Mouse (Mus musculus) lung, adult 2 months (tissue): ENCODE measurements around the gene Sun1.

ENCODE experiments used
- CTCF ChIP-seq: fragments of 200-500 bp; IDR thresholded peaks from 2 replicates; pipeline ENCODE4 v1.5.1; 2011; ENCODE audit warnings: mild to moderate bottlenecking, low read length, control low read depth; ENCODE audit not compliant: insufficient read depth
- POLR2A ChIP-seq: fragments of 200-500 bp; IDR thresholded peaks from 2 replicates; pipeline ENCODE4 v1.6.1; 2011; ENCODE audit warnings: low read depth, mild to moderate bottlenecking, control low read depth, low read length, borderline replicate concordance; ENCODE audit errors: extremely low read depth

- no peak for TF ChIP-seq CTCF
- no peak for TF ChIP-seq POLR2A
Measured at GRCm38 (mm10) chr5:139290467-139291259, 90.2 kb downstream of the Sun1 start.
